Mouse (Mus musculus): ENCODE results near the gene Fbxw8. TPM values are rescaled to one million over a fixed set of nuclear protein-coding genes. Genes with fewer than 3 reads are reported as not detected.

Fbxw8 gene
- polyA plus RNA-seq, 1 experiment from 2014 or later, result 28.9 TPM

GRCm38 (mm10) chr5:118123096-118123495 is 32.2 kb downstream of the Fbxw8 start:
- 54% methylated on average over 10 of the region's 10 CpGs for WGBS
- peaks cover 14% of the 10 kb centered on the region for H3K4me1 ChIP-seq
- no peak overlapping the region for H3K27ac ChIP-seq

DNA sequence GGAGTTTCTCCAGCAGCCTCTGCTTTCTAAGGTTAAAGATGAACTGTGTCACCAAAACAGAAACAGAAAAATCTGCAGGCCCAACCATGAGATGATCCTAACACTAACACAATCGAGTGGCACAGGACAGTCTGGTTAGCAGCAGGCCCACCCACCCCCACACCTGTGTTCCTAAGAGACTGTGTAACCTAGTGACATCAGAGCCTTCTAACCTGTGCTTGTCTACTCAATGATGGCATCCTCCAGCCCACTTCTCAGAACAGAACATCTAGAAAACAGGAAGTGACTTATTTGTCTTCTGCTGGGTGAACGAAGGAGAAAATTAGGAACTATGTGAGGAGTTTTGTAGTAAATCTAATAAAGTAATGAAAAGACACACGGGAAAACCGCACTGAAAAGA is 33.3 kb downstream of the Fbxw8 start:
- Histone ChIP-seq H3K27me3 (no peaks in the 10 kb centered on the region), H3K27ac (no peak overlapping the region), H3K36me3 (peaks cover 59% of the 10 kb centered on the region), H3K9me3 (replicated peaks) (no peaks in the 10 kb centered on the region), H3K4me1 (peaks cover 9% of the 10 kb centered on the region; the same call in 1 of the 2 replicates), H3K4me3 (replicated peaks) (no peak overlapping the region), H3K9ac (no peak overlapping the region), H3K4me2 (no peak overlapping the region)
- 90% methylated on average over 4 of the region's 4 CpGs for WGBS
- ATAC-seq (replicated peaks; ENCODE audit: low FRiP score), result no peak

More at GRCm38 (mm10) chr5:118123096-118123495, 32.2 kb downstream of the Fbxw8 start:
- Histone ChIP-seq H3K36me3 (peaks cover 67% of the 10 kb centered on the region), H3K9ac (no peak overlapping the region), H3K27me3 (no peaks in the 10 kb centered on the region), H3K9me3 (replicated peaks) (no peaks in the 10 kb centered on the region), H3K4me3 (replicated peaks) (no peak overlapping the region), H3K4me2 (no peak overlapping the region)
- ATAC-seq (replicated peaks; ENCODE audit: low FRiP score), result no peak

DNA sequence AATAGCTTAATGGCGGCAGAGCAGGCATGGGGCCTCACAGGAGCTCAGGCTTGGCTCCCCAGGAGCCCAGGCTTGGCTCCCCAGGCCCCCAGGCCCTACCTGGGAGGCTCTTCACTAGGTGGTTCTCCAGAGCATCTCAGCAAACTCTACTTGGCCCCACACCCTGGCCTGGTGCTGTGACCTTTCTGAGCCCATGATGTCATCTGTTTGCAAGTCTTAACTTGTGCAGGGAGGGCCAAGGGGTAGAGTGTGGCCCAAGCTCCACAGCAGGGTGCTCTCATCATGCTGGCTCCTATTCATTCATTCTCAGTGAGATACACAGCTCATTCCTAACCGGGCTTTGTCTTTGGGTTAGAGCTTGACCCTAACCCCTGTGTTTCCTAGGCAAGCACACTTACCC is 34.6 kb downstream of the Fbxw8 start:
- H3K9ac ChIP-seq, result no peak overlapping the region
- ATAC-seq (replicated peaks; ENCODE audit: low FRiP score), result no peak
- H3K4me3 ChIP-seq (replicated peaks), result no peak overlapping the region
- H3K4me2 ChIP-seq, result no peak overlapping the region
- H3K9me3 ChIP-seq (replicated peaks), result no peaks in the 10 kb centered on the region
- H3K36me3 ChIP-seq, result peaks cover 55% of the 10 kb centered on the region
- no peaks in the 10 kb centered on the region for H3K27me3 ChIP-seq
- WGBS, result 46% methylated on average over 2 of the region's 2 CpGs
- H3K4me1 ChIP-seq, result peaks cover 9% of the 10 kb centered on the region; the same call in 1 of the 2 replicates
- H3K27ac ChIP-seq, result 0 out of 2 replicates have a peak overlapping the region, but pooled peaks have one; percentile 45

GRCm38 (mm10) chr5:118118922-118119321 is 36.3 kb downstream of the Fbxw8 start:
- H3K4me2 ChIP-seq, result no peak overlapping the region
- H3K27me3 ChIP-seq, result no peaks in the 10 kb centered on the region
- no peaks in the 10 kb centered on the region for H3K9me3 ChIP-seq (replicated peaks)
- no peak overlapping the region for H3K27ac ChIP-seq
- H3K9ac ChIP-seq, result no peak overlapping the region
- no peak for ATAC-seq (replicated peaks; ENCODE audit: low FRiP score)
- WGBS, result 93% methylated on average over 5 of the region's 5 CpGs
- H3K36me3 ChIP-seq, result peaks cover 51% of the 10 kb centered on the region
- peaks cover 9% of the 10 kb centered on the region; the same call in 1 of the 2 replicates for H3K4me1 ChIP-seq
- no peak overlapping the region for H3K4me3 ChIP-seq (replicated peaks)

DNA sequence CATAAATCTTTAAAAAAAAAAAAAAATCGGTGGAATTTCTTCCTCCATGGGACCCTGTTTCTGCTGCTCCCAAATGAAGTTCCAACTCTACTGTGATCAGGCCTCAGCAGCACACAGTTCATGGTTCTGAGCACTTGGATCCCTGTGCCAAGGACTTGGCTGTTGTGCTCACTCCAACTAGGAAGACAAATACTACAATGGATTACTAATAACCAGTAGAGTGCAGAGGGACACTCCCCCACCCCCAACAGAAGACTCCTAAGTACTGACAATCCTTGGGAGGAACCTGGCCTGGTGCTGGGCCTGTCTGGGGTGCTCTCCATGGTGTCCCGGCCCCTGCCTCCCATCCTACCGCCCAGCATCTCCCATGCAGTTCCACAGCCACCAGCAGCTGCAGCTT is 36.9 kb downstream of the Fbxw8 start:
- H3K36me3 ChIP-seq, result peaks cover 55% of the 10 kb centered on the region
- H3K4me2 ChIP-seq, result no peak overlapping the region
- no peak overlapping the region for H3K4me3 ChIP-seq (replicated peaks)
- no peak for ATAC-seq (replicated peaks; ENCODE audit: low FRiP score)
- peaks cover 9% of the 10 kb centered on the region; the same call in 1 of the 2 replicates for H3K4me1 ChIP-seq
- 84% methylated on average over 3 of the region's 3 CpGs for WGBS
- no peaks in the 10 kb centered on the region for H3K27me3 ChIP-seq
- no peak overlapping the region for H3K27ac ChIP-seq
- H3K9ac ChIP-seq, result no peak overlapping the region
- no peaks in the 10 kb centered on the region for H3K9me3 ChIP-seq (replicated peaks)

DNA sequence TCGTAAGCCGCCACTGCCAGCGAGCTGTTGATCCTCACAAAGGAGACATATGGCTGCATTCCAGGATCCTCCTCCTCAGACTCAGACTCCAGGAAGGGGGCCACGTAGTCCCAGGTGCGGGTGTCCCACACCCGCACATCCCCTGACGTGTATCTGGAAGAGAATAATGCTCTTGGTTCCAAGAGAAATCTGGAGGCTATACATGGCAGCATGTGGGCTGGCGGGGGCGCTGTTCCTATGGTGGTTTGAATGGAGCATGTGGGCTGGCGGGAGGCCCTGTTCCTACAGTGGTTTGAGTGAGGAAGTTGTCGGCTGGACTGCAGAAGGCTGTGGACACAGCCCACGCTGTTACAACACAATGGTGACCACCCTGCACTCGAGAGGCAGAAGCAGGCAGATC is 41.6 kb downstream of the Fbxw8 start:
- no peak overlapping the region for H3K4me2 ChIP-seq
- H3K9ac ChIP-seq, result no peak overlapping the region
- ATAC-seq (replicated peaks; ENCODE audit: low FRiP score), result no peak
- H3K4me3 ChIP-seq (replicated peaks), result no peak overlapping the region
- no peaks in the 10 kb centered on the region for H3K27me3 ChIP-seq
- H3K9me3 ChIP-seq (replicated peaks), result no peaks in the 10 kb centered on the region
- peaks cover 60% of the 10 kb centered on the region for H3K36me3 ChIP-seq
- peaks cover 2% of the 10 kb centered on the region; the same call in 1 of the 2 replicates for H3K4me1 ChIP-seq
- WGBS, result 75% methylated on average over 13 of the region's 13 CpGs
- no peak overlapping the region for H3K27ac ChIP-seq

DNA sequence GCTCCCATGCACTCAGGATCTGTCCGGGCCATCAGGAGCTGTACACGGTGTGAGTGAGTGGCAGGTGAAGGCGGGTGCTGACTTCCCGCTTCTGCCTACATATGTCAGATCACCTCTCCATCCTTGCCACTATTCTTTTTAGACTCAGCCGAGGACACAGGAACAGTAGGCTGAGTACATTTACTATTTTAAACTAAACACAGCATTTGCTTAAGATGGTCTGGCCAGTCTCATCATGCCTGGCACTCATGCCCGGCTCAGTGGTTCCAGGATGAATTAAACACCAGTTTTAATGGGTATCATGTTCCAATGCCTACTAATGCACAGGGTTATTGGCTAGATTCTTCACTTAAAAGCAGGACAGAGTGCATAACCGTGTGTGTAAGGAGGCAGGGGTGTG is 42.2 kb downstream of the Fbxw8 start:
- no peak for ATAC-seq (replicated peaks; ENCODE audit: low FRiP score)
- Histone ChIP-seq H3K36me3 (peaks cover 55% of the 10 kb centered on the region), H3K4me2 (no peak overlapping the region), H3K4me3 (replicated peaks) (no peak overlapping the region), H3K9me3 (replicated peaks) (no peaks in the 10 kb centered on the region), H3K27ac (no peak overlapping the region), H3K27me3 (no peaks in the 10 kb centered on the region), H3K4me1 (peaks cover 7% of the 10 kb centered on the region; the same call in 1 of the 2 replicates), H3K9ac (no peak overlapping the region)
- 89% methylated on average over 7 of the region's 7 CpGs for whole genome bisulfite sequencing

- H3K36me3 ChIP-seq, result peaks cover 67% of the 10 kb centered on the region
- H3K4me1 ChIP-seq, result peaks cover 7% of the 10 kb centered on the region; the same call in 1 of the 2 replicates
- H3K27me3 ChIP-seq, result no peaks in the 10 kb centered on the region
- no peaks in the 10 kb centered on the region for H3K9me3 ChIP-seq (replicated peaks)
- WGBS, result 86% methylated on average over 7 of the region's 7 CpGs
- H3K27ac ChIP-seq, result no peak overlapping the region
- ATAC-seq (replicated peaks; ENCODE audit: low FRiP score), result no peak
- H3K4me3 ChIP-seq (replicated peaks), result no peak overlapping the region
- no peak overlapping the region for H3K9ac ChIP-seq
- H3K4me2 ChIP-seq, result no peak overlapping the region
Measured at GRCm38 (mm10) chr5:118108794-118109440, 46.3 kb downstream of the Fbxw8 start.

DNA sequence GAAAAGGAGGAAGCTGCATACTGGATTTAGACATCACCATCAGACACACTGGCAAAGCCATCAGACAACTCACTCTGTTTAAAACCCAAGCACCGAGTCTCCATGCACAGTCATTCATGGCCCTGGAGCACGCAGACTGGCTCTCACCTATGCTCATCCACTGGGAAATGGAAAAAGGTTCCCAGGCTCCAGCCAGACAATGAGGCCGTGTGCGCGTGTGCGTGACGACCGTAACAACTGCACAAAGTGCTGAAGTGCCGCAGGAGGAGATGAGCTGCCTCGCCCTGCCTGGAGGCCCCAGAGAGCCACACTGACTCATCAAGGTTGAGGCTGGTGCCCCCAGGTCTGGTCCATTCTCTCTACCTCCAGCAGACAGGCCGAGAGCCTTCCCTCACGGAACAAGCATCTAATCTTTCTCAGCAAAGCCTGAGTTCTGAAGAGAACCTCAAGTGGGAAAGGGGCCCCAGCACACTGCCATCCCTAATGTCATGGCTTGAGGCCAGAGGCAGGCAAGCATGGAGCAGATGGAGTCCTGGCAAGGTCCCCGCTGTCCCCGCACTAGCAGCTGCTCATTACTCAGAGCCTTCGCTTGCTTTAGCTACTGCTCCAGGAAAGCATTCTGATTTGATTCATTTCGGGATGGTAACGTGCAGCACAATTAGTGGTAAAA is 47.0 kb downstream of the Fbxw8 start:
- H3K9me3 ChIP-seq (replicated peaks), result no peaks in the 10 kb centered on the region
- WGBS, result 73% methylated on average over 17 of the region's 17 CpGs
- no peak overlapping the region for H3K4me2 ChIP-seq
- peaks cover 7% of the 10 kb centered on the region; the same call in 1 of the 2 replicates for H3K4me1 ChIP-seq
- no peaks in the 10 kb centered on the region for H3K27me3 ChIP-seq
- no peak overlapping the region for H3K27ac ChIP-seq
- peaks cover 64% of the 10 kb centered on the region for H3K36me3 ChIP-seq
- H3K4me3 ChIP-seq (replicated peaks), result no peak overlapping the region
- no peak overlapping the region for H3K9ac ChIP-seq
- no peak for ATAC-seq (replicated peaks; ENCODE audit: low FRiP score)

DNA sequence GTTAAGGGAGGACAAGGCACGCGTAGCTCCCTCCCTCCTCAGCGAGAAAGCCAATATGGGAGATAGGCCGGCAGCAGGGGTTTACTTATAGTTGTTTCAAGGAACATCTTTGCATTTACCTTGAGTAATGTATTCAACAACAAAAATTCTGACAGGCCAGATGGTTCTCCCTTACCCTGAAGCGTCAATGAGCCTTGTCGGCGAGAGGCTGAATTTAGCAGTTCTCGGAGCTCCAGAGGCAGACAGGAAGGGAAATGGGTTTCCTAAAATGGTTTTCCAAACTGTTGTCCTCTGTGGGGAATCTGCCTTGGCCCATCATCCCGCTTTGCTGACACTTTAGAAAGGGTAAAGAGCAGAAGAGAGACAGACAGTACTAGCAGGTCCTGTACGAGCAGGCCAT is 48.6 kb downstream of the Fbxw8 start:
- Histone ChIP-seq H3K27ac (no peak overlapping the region), H3K4me2 (no peak overlapping the region), H3K9me3 (replicated peaks) (no peaks in the 10 kb centered on the region), H3K9ac (no peak overlapping the region), H3K36me3 (peaks cover 54% of the 10 kb centered on the region), H3K4me3 (replicated peaks) (no peak overlapping the region), H3K27me3 (no peaks in the 10 kb centered on the region), H3K4me1 (peaks cover 7% of the 10 kb centered on the region; the same call in 1 of the 2 replicates)
- WGBS, result 94% methylated on average over 10 of the region's 10 CpGs
- ATAC-seq (replicated peaks; ENCODE audit: low FRiP score), result no peak

- no peak for ATAC-seq (replicated peaks; ENCODE audit: low FRiP score)
- Histone ChIP-seq H3K36me3 (peaks cover 48% of the 10 kb centered on the region), H3K27ac (no peak overlapping the region), H3K27me3 (no peaks in the 10 kb centered on the region), H3K9me3 (replicated peaks) (no peaks in the 10 kb centered on the region), H3K4me1 (peaks cover 7% of the 10 kb centered on the region; the same call in 1 of the 2 replicates), H3K9ac (no peak overlapping the region), H3K4me2 (no peak overlapping the region), H3K4me3 (replicated peaks) (no peak overlapping the region)
- WGBS, result 85% methylated on average over 8 of the region's 8 CpGs
Measured at GRCm38 (mm10) chr5:118105536-118105935, 49.7 kb downstream of the Fbxw8 start.

DNA sequence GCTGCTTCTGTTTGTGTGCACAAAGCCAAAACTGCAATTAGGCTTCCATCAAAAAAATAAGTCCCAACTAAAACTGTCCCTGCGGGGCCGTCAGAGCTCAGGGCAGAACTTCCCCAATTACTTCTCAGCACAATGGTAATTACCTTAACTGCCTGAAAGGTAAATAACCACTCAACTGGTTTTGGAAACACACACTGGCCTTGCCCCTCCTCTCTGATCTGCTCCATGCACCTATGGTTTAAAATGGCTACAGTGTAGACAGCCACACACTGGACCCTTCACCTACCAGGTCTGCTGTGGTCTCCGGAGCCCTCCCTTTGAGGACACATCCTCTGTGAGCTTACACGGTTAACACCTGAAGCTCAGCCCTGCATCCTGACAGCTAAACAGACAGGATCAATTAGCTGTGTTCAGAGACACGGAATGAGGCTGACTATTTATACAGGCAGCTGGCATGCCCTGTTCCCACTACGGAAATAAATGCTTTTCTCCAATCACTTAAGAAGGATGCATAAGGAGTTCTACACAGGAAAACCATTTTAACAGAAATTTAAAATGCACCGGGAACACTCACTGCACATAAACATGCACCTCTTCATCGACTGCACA is 55.3 kb downstream of the Fbxw8 start:
- Histone ChIP-seq H3K27ac (no peak overlapping the region), H3K36me3 (peaks cover 49% of the 10 kb centered on the region), H3K27me3 (no peaks in the 10 kb centered on the region), H3K4me2 (no peak overlapping the region), H3K9ac (no peak overlapping the region), H3K9me3 (replicated peaks) (no peaks in the 10 kb centered on the region), H3K4me3 (replicated peaks) (no peak overlapping the region), H3K4me1 (no peaks in the 10 kb centered on the region)
- no peak for ATAC-seq (replicated peaks; ENCODE audit: low FRiP score)
- 68% methylated on average over 8 of the region's 8 CpGs for WGBS

All from kidney, embryonic 15.5 days (tissue).